Mouse (Mus musculus) layer of hippocampus, adult 11-12 months (tissue): ENCODE data around the gene Gm44596.
"Not testable (repeated sequence)": the region's sequence is repeated elsewhere in the genome, so short reads cannot be mapped to it uniquely, and the experiment has no call there.

Experiments
- DNase-seq: peaks from one replicate; pipeline ENCODE4 v3.0.0; 2022; ENCODE audit warnings: low spot score

The Gm44596 gene

DNA sequence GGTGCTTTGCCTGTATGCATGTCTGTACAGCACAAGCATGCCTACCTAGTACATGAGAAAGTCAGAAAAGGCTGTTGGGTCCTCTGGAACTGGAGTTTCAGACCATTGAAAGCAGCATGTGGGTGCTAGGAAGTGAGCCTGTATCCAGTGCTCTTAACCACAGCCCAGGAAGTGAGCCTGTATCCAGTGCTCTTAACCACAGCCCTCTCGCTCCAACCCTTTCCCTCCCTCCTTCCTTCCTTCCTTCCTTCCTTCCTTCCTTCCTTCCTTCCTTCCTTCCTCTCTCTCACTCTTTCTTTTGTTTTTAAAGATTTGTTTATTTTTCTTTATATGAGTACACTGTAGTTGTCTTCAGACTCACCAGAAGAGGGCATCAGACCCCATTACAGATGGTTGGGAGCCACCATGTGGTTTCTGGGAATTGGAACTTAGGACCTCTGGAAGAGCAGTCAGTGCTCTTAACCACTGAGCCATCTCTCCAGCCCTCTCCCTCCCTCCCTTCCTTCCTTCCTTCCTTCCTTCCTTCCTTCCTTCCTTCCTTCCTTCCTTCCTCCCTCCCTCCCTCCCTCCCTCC, 5.4 kb downstream of the Gm44596 start:
- not testable (repeated sequence) for DNase-seq

DNA sequence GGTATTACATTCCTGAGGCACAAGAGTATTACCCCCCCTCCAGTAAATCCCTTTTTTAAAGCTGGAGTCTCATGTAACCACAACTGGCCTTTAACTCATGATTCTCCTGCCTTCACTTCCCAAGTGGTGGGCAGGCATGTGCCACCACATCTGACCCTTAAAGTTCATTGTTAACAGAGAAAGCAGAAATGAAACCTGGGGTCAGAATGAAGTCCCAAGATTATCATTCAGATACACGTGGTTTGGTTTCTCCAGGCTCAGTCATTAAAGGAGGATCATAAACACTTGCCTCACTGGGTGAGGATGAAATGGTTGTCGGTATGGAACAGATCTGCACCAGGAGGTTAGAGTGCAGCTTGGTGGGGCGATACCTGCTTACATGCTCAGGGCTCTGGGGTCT, 6.0 kb downstream of the Gm44596 start:
- no peak for DNase-seq

DNA sequence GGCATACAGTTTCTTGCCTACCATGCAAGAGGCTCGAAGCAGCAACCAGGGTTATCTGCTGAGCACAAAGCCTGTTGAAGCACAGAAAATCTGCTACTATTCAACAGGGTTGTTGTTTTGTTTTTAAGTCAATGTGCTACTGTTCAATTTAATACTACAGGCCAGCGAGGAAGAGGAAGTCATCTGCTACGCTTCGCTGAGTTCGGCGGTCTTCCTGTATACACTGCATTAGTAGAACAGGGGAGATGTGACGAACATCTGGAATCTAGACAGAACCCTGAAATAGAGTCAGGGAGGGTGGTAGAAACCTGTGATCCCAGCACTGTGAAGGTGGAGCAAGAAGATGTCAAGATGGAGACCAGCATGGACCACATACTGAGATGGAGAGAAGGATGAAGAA, 8.4 kb downstream of the Gm44596 start:
- no peak for DNase-seq

DNA sequence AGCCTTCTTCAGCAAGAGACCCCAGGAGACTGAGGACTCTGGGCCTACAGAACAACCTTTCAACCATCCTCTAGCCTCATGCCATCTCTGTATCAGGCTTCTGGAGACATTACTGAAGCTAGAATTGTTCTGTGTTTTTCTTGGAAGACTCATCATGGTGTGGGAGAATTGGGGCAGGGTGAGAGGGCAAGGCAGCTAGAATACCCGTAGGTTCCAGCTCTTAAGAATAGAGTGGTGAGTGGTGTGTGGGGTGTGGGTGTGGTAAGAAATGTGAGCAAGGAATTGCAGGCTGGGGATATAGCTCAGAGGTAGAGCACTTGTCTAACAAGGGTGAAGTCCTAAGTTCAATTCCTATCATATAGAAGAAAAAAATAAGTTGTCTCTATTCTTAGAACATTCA, 9.7 kb downstream of the Gm44596 start:
- no peak for DNase-seq

DNA sequence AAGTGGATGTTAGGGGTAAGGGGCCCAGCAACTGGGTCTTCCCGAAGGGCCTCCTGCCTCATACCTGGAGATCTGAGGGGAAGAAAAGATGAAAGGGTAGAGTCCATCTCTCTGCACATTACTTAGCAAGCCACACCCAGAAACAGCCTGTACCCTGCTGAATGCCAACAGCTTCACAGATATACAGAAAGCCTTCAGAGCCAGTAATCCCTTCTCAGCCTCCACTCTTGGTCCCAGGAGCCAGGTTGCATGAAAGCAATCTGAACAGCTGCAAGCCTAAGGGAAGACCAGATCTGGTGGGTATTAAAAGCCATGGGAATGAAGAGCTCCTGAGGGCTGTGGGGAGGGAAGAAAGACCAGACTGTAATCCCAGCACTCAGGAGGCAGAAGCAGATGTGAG, 13.9 kb downstream of the Gm44596 start:
- no peak for DNase-seq

DNA sequence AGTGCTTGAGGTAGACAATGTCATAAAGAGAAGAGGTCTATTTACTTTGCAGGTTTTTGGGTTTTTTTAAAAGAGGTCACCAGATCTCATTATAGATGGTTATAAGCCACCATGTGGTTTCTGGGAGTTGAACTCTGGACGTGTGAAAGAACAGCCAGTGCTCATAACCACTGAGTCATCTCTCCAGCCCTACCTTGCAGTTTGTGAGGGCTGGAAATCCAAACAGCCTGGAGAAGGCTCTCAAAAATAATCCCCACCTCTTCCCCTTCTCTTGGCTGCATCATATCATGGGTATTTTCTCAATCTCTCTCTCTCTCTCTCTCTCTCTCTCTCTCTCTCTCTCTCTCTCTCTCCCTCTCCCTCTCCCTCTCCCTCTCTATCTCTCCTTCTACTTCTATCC, 15.4 kb downstream of the Gm44596 start:
- no peak for DNase-seq

DNA sequence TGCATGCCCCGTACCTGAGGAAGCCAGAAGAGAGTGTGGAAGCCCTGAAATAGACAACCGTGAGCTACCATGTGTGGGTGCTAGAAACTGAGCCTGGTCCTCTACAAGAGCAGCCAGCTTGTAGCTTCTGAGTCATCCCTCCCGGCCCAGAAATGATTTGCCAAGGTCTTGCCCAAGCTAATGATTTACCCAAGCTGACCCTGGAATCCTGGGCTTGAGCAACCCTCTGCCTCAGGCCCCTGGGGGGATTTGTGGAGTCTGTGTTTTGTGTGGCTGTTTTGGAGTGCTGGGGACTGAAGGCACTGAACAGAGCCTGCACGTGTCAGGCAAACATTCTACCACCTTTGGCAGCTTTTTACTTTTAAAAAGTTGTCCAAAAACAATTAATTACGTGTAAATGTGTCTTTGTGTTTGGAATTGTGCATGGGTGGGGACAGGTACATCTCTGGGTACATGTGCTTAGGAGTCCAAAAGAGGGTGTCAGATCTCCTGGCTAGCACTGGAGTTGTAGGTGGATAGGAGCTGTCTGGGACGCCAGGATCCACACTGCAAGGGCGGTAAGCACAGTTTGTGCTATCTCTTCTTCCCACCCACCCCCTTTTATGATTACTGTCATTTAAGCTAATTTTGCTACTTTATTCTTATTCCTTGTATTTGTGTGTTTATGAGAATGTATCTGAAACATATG, 22.4 kb downstream of the Gm44596 start:
- DNase-seq = no peak

DNA sequence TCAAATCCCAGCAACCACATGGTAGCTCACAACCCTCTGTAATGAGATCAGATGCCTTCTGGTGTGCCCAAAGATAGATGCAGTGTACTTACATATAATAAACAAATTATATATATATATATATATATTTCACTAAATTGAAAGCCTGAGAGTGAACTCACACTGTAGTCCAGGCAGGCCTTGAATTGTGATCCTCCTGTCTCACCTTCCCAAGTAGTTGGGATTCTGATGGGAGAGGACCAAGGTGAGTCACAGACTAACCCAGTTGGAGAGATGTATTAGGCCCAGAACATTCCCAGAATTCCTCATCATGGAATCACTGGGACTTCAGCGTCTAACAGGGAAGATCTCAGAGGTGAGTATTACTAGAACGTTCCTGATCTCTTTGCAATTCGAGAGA, 23.7 kb downstream of the Gm44596 start, which contains the start of gene Nrip2:
Gene Nrip2, plus strand, starts transcription at position 301 of the 400 bp plus-strand sequence.
- DNase-seq = no peak

DNA sequence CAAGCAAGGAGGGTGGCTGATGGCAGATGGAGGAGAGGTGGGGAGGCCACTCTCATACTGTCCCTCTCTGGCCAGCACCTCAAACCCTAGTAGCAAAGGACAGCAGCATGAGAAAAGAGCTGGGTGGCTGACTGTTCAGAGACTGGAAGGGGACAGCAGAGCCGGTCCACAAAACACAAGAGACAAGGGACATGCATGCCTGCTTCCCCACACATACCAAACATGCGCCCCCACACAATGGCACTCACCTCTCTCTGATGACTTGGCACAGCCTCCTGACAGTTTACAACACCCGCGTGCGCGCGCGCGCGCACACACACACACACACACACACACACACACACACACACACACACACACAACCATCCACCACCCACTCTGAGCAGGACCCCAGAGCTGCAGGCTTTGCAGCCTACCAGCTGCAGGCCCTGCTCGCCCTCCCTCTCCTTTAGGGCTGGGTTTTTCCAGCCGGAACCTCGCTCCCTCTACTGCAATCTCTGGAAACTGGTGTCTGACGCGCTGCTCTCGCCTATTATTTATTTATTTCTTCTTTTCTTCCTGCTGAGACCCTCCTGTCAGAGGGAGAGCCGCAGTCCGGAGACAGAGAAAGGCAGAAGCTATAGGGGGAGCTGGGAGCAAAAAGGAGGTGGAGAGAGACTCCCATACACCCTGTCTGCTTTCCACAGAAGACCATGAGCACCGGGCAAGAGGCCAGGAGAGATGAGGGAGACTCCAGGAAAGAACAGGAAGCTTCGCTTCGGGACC, 24.3 kb downstream of the Gm44596 start:
- peak; percentile 35 for DNase-seq

DNA sequence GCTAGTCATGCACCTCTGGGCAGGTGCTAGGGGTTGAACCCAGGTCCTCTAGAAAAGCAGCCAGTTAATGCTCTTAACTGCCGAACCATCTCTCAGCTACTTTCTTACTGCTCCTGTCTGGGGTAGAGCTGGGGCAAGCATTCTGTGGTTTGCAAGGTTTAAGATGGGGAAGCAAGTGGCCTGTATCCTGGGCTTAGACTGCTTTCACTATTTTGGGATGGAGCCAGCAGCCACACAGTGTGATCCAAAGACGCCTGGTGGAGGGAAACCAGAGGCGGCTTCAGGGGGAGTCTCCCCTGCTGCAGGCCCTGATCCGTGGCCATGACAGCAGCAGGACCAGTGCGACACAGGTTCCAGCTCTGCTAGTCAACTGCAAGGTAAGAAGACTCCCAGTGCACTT, 29.4 kb downstream of the Gm44596 start:
- DNase-seq = no peak

DNA sequence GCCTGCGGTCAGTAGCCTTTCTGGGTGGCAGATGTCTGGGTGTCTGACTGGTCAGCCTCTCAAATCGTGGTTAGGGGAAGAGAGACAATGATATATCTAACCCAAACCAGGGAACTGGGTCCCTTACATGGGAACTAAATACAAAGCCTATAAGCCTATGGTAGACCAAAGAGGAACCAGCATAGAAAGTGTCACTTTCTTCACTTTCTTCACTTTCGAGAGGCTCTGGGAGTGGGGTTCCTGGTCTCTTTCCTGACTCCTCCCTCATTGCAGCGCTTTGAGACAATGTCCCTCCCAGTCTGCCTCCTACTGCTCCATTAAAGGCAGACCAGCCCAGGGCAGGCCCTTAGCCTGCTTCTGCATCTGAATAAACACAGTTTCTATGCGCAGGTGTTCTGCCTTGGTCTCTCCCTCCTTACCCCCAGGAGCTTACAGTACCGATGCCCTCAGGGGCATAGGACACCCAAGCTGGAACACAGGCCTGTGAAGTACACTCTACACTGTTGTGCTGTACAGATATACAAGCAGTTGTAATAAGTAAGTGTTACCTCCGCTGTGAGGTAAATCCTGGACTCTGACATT, 33.3 kb downstream of the Gm44596 start:
- DNase-seq = no peak

DNA sequence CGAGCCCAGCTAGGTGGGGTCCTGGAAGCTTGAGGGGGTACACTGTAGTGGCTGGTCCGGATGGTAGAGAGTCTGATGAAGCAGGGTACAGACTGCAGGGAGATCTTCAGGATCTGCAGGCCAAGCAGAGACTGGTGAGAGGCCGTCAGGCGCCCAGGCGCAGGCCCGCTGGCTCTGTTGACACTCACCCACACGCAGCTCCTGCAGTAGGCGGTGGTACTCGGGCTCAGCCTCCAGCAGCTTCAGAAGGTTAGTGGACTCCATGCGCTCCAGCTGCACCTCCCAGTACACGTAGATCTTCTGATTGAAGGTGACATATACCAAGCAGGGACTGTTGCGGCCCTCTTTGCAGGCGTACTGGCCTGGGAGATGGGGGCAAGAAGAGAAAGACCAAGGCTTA, 35.0 kb downstream of the Gm44596 start:
- no peak for DNase-seq

DNA sequence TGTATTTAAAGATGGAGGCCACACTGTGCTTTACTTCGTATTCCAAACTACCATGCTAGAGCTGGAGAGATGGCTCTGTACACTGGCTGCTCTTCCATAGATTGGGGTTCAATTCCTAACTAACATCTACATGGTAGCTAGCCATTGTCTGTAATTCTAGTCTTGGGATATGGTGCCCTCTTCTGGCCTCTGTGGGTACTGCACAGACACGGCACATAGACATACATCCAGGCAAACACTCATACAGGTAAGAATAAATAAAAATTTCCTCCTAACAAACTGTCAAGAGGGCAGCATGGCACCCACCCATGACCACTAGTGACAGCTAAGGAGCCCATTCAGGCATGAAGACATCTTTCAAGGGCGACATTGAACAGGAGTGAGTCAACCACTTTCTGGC, 35.8 kb downstream of the Gm44596 start:
- DNase-seq = peak; percentile 87

DNA sequence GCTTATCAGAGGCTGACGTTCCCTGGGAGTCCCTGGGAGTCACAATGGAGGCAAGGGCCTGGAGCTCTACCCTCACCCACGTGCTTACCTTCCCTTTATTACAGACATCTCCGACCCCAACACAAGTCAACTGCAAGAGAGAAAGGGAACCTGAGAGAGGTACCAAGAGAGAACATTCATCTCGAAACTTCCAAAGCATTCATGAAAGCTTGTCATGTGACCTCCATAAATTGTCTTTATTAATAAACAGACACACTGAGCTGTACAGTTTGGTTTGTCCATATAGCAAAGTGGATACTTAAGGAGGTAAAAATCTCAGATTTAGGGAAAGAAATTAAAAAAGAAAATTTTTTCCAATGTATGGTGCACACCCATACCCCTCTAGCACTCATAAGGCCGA, 40.9 kb downstream of the Gm44596 start:
- no peak for DNase-seq

DNA sequence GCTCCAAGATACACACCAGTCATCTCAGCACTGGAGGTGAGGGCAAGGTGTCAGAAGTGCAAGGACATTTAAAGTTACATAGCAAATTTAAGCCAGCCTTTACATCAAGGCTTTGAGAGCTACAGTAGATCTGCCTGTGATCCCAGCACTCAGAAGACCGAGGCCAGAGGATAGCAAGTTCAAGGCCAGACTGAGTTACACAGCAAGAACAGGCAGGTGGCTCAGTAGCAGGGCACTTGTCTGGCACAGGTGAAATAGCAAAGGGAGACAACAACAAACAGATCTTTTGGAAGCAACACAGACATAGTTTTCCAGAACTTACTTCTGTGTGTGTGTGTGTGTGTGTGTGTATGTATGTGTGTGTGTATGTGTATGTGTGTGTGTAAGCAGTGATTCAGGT, 42.8 kb downstream of the Gm44596 start:
- DNase-seq = no peak

DNA sequence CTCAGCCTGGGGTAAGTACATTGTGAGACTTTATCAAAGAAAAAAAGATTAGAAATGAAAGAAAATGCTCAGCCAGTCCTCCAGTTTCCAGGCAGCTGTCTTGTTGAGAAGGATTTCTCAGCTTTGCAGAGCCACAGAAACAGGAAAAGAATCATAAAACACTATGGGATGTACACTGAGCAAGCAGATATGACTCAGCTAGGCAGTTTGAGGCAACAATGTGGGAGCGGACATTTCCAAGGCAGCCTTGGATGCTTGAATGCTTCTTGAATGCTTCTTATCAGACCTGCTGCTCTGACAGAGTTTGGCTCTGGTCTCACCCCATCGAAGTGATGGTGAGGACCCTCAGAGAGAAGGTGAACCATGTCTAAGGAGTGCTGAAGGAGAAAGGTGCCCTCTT, 45.7 kb downstream of the Gm44596 start:
- DNase-seq = no peak

DNA sequence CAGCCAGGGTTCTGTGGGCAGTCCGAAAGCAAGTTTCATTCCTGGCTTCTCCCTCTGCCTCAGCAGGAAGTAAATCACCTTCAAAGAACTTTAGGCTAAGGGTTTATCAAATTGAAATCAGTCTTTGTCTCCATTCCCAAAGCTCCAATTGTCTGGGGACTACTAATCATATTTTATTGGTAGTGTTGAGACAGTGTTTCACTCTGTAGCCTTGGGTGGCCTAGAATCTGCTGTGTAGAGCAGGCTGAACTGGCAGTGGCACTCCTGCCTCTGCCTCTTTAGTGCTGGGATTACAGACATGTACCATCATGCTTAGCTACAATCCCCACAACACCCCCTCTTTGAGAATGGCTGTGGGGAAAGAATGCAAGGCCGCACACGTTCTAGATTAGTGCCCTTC, 46.2 kb downstream of the Gm44596 start:
- no peak for DNase-seq

DNA sequence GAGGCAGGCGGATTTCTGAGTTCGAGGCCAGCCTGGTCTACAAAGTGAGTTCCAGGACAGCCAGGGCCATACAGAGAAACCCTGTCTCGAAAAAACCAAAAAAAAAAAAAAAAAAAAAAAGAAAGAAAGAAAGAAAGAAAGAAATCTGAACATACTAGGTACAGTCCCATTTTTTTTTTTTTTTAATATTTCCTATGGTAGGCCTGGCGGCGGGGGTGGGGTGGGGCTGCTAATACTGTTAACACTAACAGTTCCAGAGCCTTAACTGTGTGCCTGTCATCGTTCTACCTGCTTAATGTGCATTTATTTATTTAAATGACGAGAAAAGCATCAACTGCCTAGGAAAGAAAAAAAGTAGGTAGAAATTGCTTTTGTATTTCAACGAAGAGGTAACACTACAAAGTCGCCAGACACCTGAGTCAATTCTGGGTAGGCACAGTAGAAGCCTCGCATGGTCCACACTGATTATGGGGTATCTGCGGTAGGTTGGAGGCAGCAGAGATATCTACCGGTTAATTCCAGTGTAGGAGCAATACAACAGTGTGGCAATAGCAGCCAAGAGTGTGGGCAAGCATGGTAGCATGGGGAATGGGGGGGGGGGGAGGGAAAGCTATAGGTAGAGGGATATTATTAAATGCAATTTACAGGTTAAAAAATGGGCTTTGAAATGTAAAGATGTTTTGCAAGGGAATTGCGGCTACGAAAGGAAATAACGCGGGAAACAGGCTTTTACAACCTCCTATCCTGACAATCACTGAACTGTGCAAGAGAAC, 48.4 kb downstream of the Gm44596 start:
- DNase-seq = no peak

DNA sequence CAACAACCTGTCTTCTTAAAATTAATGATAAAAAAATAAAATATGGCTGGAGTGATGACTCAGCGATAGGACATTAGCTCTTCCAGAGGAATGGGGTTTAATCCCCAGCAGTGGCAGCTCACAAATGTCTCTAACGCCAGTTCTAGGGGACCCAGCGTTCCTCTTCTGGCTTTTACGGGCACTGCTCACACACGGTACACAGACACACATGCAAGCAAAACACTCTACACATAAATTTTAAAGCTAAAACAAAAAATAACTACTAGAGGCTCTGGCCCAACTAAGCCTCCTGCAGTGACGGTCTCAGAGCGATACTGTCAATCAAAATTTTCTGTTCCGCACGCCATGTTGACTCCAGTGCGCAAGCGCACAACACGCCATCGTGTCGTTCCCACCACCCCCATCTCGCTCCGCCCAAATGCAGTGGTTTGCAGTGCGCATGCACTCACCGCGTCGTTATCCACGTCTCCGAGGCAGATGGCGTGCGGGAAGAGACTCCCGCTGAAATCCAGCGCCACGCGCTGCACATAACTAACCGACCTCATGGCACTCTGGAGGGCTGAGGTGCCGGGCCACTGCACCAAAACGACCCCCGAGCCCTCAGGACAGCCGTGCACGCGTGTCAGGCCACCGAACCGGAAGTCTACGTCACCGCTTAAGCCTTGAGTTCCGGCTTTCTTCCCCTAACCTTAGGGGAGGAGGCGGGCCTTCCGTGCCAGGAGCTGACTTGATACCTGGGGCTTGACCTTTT, 49.1 kb downstream of the Gm44596 start, which contains the start of gene Itfg2:
Gene Itfg2, minus strand, starts transcription at position 663 of the 751 bp plus-strand sequence.
- DNase-seq = peak; percentile 97

DNA sequence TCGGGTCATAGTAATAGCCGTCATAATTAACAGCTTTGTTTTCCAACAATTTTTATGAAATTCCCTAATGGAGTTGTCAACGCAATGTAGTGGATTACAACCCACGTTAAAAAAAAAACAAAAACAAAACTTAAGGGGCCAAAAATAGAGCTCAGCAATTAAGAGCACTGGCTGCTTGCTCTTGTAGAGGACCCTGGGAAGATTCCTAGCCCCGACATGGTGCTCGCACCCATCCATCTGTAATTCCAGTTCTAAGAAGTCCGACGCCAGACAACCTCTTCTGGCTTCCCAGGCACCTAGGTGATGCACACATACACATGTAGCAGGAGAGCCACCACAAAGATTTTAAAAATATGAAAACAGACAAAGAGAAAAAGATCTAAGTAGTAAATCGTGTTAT, 49.7 kb downstream of the Gm44596 start:
- no peak for DNase-seq

DNA sequence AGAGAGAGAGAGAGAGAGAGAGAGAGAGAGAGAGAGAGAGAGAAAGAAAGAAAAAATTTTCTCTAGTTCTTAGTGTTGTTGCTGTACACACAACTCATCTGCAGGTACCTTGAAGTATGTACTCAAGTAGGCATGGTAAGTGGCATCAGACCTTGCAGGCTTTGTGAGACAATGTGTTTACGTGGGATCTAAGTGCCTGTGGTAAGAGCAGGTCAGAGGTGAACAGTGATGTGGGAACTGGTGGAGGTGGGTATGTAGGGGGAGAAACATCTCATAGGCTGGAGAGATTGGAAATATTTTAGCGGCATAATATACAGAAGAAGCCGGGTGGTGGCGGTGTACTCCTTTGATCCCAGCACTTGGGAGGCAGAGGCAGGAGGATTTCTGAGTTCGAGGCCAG, 52.3 kb downstream of the Gm44596 start:
- DNase-seq = no peak
